Comparison of ENCODE assay signal across 34 mouse cellular contexts in genomic region chr2:77961256-77961655, GRCm38 (mm10).
"Had no signal": no experiment of that assay in that cellular context is flagged by ENCODE, and none has a peak within 500 bp of the region (broad histone marks: within the 10 kb centered on the region; RNA-seq: fewer than 3 reads in every experiment).

No protein-coding gene starts in this region.

- H3K27me3 ChIP-seq: heart, embryonic 12.5 days; heart, embryonic 13.5 days; heart, embryonic 15.5 days; hindbrain, embryonic 12.5 days; hindbrain, embryonic 13.5 days; hindbrain, embryonic 15.5 days; intestine, embryonic 15.5 days; kidney, embryonic 15.5 days had no signal

- DNase-seq: heart, postnatal 14 days; heart, postnatal 36 days; heart, postnatal 4 days; kidney, adult 11 months; kidney, adult 18-20 months; kidney, adult 2 months; kidney, adult 8-10 months; kidney, adult 9 months; kidney, postnatal 10 days; kidney, postnatal 14 days; kidney, postnatal 25 days; kidney, postnatal 36 days; kidney, postnatal 4 days; layer of hippocampus, adult 9-11 months; layer of hippocampus, postnatal 36 days had no signal

- H3K9me3 ChIP-seq: heart, embryonic 12.5 days; heart, embryonic 13.5 days; heart, embryonic 15.5 days; hindbrain, embryonic 10.5 days; hindbrain, embryonic 12.5 days; hindbrain, embryonic 13.5 days; hindbrain, embryonic 15.5 days; intestine, embryonic 15.5 days; kidney, embryonic 15.5 days had no signal

- H3K4me1 ChIP-seq: heart, embryonic 12.5 days; heart, embryonic 13.5 days; heart, embryonic 15.5 days; hindbrain, embryonic 10.5 days; hindbrain, embryonic 12.5 days; hindbrain, embryonic 13.5 days; hindbrain, embryonic 15.5 days; intestine, embryonic 15.5 days; kidney, embryonic 15.5 days had no signal

- H3K27ac ChIP-seq: heart, embryonic 13.5 days; heart, embryonic 15.5 days; hindbrain, embryonic 10.5 days; hindbrain, embryonic 12.5 days; hindbrain, embryonic 13.5 days; hindbrain, embryonic 14.5 days; hindbrain, embryonic 15.5 days; hindbrain, postnatal 0 days; intestine, embryonic 15.5 days; kidney, embryonic 15.5 days; kidney, postnatal 0 days; layer of hippocampus, adult 2 months; left cerebral cortex, adult 2 months had no signal

- H3K4me3 ChIP-seq: heart, embryonic 12.5 days; heart, embryonic 13.5 days; heart, embryonic 15.5 days; hindbrain, embryonic 10.5 days; hindbrain, embryonic 12.5 days; hindbrain, embryonic 13.5 days; hindbrain, embryonic 15.5 days; intestine, embryonic 15.5 days; kidney, embryonic 15.5 days; layer of hippocampus, adult 2 months; left cerebral cortex, adult 2 months had no signal

- H3K4me2 ChIP-seq: heart, embryonic 11.5 days; heart, embryonic 12.5 days; heart, embryonic 13.5 days; heart, embryonic 15.5 days; hindbrain, embryonic 12.5 days; hindbrain, embryonic 13.5 days; hindbrain, embryonic 14.5 days; hindbrain, embryonic 15.5 days; intestine, embryonic 15.5 days; kidney, embryonic 15.5 days had no signal

- H3K36me3 ChIP-seq: heart, embryonic 12.5 days; heart, embryonic 13.5 days; heart, embryonic 15.5 days; hindbrain, embryonic 10.5 days; hindbrain, embryonic 12.5 days; hindbrain, embryonic 13.5 days; hindbrain, embryonic 15.5 days; intestine, embryonic 15.5 days; kidney, embryonic 15.5 days had no signal

- ATAC-seq: hindbrain, embryonic 16.5 days; hindbrain, postnatal 0 days; inflammation-experienced regulatory T-cells, adult 6 months; intestine, embryonic 15.5 days; intestine, embryonic 16.5 days; intestine, postnatal 0 days had no signal

- H3K9ac ChIP-seq: heart, embryonic 12.5 days; heart, embryonic 13.5 days; heart, embryonic 15.5 days; hindbrain, embryonic 12.5 days; hindbrain, embryonic 13.5 days; hindbrain, embryonic 14.5 days; hindbrain, embryonic 15.5 days; intestine, embryonic 15.5 days; kidney, embryonic 15.5 days had no signal
